Mouse (Mus musculus): ENCODE measurements around the gene Mfsd4b3.
"Not testable (repeated sequence)": the region's sequence is repeated elsewhere in the genome, so short reads cannot be mapped to it uniquely, and the experiment has no call there.

The Mfsd4b3 gene

DNA sequence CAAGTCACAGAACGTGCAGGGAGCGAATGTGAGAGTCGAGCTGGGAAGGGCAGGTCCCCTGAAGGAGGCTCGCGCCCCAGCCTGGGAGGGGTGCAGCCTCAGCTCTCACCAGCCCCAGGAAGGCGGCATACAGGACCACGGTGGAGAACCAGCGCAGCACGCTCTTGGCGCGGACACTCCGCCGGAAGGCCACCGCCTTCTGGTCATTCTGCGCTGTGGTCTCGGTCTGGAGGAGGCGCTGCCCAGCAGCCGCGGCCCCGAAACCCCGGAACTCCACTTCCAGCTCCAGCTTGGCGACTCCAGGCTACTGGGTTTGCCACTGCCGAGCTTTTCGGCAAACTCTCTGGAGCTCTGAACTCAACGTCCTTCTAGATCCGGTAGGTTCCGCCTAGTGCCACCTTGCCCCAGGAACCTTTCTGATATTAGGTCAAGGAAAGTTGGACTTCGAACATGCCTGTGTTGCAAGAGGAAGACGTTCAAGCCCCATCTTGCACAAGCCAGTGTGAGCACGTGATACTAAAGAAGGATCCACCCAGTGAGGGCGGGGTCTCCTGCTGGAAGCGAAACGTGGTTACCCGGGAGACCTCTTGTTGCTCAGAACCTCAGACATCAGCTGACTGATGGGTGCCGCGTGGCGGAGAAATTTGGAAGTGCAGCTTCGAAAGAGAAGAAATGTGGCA is at the start of gene Mfsd4b3:
Gene Mfsd4b3, minus strand, starts transcription at position 393 of the 680 bp plus-strand sequence.
- DNase-seq, result peak; percentile 89

DNA sequence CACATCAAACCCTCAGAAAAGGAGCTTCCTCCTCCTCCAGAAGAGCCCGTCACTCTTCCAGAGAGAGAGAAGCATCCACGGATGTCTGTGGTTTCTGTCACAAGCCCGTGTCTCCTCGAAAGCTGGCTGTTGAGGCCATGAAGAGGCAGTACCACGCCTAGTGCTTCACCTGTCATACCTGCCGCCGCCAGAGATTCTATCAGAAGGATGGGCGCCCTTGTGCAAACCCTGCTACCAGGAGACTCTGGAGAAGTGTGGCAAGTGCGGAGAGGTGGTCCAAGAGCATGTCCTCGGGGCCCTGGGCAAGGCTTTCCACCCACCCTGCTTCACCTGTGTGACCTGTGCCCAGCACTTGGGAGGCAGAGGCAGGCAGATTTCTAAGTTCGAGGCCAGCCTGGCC is 49.6 kb upstream of the Mfsd4b3 start:
- no peak for DNase-seq

DNA sequence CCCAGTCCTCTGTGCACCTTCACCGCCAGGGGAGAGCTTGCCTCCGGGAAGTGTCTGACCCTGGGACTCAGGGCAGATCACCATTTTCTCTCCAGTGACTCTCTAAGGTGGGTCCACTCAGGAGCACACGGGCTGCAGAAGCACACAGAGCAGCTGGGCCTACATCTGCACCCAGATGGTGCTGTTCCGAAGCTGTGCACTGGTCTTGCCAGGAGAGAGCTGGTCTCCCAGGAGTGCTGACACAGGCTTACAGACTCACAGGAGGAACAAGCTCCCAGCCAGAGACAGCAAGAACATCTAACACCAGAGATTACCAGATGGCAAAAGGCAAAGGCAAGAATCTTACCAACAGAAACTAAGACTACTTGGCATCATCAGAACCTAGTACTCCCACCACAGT is 48.9 kb upstream of the Mfsd4b3 start:
- DNase-seq, result not testable (repeated sequence)

DNA sequence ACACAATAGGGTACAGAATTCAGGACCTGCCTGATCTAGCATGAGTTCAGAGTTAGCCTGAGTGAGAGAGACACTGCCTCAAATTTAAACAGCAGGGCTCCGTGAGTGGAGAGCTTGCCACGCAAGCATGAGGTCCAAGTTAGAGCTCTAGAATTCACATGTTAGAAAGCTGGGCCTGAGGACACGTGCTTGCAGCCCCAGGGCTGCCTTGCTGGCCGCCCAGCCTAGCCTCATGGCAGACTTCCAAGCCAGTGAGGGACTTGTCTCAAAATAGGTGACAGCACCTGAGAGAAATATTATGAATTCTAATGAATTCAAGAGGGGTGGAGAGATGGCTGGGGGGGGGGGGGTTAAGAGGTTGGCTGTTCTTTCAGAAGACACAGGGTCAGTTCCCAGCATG is 48.0 kb upstream of the Mfsd4b3 start:
- no peak for DNase-seq

DNA sequence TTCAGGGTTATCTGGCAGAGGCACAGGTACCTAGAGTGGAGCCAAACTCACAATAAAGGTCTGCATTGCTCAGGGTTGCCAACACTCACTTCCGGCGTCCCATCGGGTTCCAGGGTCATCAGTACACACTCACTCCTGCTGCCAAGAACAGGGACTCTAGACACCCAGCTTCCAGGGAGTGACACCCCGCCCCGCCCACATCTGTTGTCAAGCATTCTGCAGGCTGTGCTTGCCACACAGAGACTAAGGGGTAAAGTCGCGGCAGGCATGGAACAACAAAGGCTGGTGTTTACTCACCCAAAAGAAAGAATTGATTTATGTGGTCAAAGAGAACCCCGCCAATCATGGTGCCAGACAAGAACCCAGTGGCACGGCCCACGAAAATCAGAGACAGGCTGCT is 47.0 kb upstream of the Mfsd4b3 start:
- no peak for DNase-seq

DNA sequence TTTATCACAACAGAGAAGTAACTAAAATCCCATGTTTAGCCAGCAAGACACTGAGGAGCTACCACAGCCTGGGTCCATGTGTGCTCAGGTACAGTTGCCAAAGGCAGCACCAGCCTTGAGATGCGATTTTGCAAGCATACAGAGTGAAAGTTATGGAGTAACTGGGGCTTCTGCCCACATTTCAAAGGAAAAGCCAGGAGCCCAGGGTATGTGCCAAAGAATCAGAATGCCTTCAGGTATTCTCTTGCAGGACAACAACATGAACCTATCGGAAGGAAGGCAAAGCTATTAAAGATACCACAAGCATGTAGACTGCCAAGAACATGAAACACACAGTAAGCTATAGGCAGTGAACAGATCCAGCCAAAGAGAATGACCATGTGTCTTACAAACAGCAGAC is 40.8 kb upstream of the Mfsd4b3 start:
- DNase-seq, result no peak

DNA sequence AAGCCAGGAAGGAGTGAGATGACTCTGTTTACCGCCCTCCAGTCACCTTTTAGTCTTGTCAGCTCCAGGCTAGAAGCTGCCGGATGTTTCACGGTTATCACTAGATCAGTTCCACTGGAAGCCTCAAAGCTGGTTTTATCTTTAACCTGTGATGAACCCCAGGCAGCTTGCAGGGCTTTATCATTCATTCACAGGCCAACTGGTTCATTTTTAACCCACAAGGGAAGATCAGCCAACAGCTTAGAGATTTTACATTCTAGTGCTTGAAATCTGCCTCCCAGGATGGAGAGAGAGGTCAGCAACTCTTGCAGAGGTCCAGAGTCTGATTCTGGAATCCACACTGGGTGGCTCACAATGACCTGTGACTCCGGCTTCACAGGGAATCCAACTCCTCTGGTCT is 31.2 kb upstream of the Mfsd4b3 start:
- no peak for DNase-seq

DNA sequence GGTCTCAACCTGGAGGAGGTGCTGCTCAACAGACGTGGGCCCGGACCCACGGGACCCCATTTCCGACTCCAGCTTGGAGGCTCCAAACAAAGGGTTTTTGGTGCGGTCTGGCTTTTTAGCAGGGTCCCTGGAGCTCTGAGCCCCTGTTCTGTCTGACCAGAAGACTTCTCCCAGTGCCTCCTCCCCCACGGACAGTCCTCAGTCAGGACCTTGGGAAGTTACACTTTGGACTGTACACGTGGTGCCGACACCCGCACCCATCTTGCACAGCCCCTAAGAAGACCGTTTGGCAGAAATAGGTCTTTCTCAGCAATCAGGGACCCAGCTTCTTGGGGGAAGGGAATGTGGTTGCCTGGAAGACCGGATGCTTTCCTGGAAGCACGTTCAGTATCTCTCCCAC is 26.5 kb upstream of the Mfsd4b3 start, which contains the start of gene Mfsd4b5:
Gene Mfsd4b5, minus strand, starts transcription at position 181 of the 400 bp plus-strand sequence.
- DNase-seq, result no peak

DNA sequence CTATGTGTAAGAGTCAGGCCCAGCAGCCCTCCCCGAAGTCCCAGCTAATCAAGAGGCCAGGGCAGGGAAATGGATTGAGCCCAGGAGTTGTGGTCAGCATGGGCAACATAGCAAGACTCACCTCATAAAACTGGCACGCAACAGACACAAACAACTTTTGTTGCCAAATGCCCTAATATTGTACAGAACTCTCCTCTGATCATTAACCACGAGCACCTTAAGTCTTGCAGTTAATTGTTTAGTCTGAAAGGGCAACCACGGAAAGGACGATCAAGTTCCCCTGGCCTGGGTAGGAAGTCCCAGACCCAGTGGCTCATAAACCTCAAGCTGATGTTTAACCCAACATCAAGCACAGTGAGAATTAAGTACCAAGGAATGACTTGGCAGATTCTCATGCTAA is 22.7 kb upstream of the Mfsd4b3 start:
- no peak for DNase-seq

DNA sequence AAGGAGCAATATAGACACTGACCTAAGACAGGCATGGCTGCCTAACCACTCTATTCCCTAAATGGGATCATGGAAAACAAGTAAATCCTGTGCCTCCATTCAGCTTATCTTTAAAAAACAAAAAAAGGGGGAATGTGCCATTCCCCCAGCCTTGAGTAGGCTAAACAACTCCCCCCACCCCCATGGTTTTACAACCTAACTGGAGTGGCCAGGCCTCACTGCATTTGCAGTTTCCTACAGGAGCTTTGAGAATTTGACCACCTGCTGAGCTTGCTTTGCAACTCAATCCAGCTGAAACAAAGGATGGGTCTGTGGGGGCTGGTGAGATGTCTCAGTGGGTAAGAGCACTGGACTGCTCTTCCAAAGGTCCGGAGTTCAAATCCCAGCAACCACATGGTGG is 18.3 kb upstream of the Mfsd4b3 start:
- no peak for DNase-seq

DNA sequence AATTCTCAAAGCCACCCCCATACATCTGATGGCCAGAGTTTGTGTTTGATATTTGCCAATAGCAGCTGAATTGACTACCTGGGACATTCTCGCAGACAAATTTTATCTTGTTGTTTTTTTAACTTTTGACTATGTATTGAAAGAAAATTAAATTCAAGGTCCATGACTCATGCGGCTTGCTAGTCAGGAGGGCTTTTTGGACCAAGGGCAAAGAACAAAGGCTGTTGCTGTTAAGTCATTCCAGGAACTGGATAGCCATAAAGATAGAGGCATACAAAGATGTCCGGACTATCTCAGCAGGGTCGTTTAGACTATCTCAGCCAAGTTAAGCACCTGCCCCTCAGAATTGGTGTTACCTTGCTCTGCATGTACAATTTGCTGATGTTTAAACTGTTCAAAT is 17.4 kb upstream of the Mfsd4b3 start:
- no peak for DNase-seq

DNA sequence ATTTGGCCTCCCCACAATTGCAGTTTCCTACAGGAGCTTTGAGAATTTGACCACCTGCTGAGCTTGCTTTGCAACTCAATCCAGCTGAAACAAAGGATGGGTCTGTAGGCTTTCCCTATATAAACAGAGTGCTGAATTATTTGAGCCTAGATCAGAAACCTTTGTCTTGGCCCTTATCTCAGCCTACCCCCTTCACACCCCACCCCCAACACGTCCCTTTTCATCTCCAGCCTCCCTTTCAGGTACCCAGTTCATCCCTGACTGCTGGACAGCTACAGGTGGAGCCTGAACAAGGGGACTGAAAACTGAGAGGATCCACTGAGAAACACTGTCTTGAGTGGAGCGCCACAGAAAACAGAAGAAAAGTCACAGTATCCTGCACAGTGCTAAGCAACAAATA is 15.8 kb upstream of the Mfsd4b3 start:
- no peak for DNase-seq

DNA sequence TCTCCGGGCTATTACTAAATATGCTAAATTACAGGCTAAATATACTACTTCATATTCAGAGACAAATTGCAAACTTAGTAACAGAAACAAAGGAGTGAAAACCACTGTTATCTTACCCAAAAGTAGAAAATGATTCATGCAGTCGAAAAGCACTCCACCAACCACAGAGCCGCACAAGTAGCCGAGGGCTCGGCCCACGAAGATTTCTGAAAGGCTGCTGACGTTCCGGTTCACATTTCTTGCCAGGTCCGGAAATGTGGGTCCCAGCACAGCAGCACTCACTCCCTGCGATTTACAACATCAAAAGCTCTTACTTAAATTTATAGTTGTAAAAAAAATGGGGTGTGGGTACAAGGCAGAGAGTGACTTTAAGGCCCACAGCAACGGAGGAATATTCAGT is 15.0 kb upstream of the Mfsd4b3 start:
- peak; percentile 2 for DNase-seq

DNA sequence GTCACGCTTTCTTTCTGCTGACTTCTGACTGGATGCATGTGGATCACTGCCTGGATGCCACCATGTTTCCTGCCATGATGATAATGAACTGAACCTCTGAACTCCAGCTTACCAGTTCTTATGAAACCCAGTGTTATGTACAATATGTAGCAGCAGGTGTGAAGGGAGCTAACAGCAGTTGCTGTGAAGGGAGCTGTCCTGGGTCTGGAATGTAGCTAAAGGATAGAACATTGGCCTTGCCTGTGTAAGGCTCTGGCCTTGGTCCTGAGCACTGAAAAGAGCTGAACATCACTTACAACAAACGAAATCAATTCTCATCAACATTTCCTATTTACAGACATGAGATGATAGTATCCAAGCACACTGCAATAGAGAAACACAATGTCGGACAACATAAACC is 7.6 kb upstream of the Mfsd4b3 start:
- DNase-seq, result no peak

DNA sequence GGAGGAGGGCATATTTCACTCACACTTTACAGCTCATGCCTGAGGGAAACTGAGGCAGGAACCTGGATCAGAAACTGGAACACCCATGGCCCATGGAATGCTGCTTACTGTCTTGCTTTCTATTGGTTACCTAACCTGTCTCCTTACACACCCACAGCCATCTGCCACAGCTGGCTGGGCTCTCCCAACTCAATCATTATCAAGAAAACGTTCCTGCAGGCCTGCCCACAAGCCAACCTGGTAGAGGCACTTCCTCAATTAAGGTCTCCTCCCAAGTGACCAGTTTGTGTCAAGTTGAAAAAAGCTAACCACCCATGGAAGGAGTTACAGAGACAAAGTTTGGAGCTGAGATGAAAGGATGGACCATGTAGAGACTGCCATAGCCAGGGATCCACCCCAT is 2.0 kb upstream of the Mfsd4b3 start:
- no peak for DNase-seq

DNA sequence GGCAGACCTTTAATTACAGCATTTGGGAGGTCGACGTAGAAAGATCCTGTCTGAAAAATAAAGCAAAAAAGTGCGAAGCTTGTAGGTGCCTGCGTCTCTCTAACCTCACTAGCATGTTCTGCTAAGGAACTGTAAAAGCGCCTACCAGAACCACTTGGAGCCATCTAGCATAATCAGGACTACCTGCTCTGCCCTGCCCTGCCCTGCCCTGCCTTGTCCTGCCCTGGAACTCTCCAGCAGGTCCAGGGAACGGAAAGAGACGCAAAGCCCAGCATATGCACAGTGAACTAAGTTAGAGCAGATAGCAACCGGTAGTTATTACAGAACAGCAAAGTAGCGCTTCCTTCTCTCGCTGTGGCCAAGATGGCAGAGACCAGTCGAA is 479 bp upstream of the Mfsd4b3 start:
- DNase-seq, result no peak

DNA sequence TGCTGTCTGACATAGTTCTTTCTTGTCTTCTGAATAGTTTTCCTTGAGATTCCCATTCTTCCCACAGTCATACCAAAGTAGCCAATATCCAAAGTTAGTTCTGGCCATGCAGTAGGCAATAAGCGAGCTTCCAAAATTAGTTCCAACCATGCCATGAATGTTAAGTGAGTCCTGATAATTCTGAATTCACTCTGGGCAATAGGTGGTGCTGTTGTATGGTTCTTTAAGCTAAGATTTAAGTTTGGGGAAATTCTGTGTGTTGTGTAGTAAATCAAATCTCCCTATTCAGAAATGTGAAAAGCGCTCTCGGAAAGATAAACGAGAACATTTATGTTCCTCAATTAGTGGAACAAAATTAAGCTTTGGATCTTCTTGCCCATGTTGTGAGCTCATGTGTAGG is 1.7 kb downstream of the Mfsd4b3 start:
- DNase-seq, result peak; percentile 13

DNA sequence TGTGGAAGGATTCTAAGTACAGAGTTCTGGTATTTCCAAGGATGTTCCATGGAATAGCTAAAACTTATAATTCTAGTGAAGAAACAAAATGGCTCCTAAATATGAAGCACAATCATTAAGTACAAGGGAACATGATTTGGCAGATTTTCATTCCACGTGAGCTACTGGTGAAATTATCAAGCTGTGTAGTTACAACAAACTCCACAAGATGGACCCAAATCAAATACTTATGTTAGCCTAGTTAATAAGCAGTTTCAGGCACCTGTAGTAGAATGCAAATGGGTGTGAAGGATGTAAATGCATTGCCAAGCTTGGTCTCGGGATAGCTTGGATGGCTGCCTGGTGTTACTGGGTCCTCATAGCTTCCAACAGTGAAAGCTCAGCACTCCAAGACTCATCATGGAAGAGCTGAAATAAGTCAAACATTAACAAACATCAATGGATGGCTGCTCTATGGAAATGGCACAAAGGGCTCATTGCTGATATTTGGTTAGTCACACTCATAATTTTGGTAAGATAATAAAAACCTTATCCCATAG is 3.5 kb downstream of the Mfsd4b3 start:
- no peak for DNase-seq

DNA sequence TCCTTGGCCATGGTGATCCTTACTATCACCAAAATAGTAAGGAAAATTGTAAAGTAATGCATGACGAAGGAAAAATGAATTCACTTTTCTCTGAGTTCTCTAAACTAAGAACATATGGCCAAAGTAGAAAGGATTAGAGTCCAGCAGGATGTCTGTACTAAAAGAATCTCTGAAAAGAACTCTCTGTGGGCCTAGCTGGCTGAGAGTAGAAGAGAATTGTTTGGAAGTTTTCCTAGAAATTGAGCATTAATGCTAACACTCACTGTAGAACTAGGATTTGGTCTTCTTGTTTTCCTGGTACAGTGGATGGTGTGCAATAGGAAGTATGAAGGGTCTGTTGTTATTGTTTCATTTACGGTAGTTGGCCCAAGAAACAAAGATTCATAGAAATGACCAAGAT is 4.8 kb downstream of the Mfsd4b3 start:
- DNase-seq, result no peak

DNA sequence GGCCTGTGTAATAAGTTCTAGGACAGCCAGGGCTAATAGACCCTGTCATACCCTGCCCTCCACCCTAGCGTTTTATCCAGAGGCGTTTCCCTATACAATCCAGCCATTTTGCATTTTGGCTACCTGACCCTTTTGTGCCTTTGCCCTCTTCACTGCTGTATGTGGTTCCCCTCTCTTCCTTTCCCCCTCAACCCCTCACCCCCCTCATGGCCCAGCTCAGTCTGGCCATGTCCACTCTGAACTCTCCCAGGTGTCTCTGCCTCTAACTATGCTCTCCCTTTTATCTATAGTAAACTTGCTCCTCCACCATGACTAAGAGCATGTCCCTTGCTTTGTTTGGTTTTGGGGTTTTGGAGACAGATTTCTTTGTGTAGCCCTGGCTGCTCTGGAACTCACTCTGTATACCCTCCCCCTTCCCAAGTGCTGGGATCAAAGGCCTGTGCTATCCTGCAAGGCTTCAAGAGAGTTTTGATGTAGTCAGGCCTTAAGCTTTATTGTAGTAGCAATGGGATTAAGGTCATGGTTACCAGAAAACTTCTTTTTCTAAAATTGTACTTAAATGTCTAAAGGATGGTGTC is 10.5 kb downstream of the Mfsd4b3 start:
- DNase-seq, result no peak

DNA sequence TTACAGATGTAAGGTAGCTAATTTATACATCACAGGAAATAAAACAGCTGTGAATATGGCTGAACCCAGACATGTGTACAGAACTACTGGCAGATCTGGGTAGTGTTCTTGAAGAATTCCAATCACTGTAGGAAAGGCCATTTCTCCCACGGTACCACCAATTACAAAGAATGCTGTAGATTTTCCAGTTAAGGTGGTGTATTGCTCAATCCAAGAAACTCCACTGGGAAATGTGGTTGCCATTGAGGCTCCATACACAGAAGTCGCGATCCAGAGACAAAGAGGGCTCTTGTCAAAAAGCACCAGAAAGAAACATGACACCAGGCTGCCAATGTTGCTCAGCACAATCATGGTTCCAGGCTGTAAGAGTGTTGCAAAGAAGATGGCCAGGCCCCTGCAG is 12.8 kb downstream of the Mfsd4b3 start:
- not testable (repeated sequence) for DNase-seq

DNA sequence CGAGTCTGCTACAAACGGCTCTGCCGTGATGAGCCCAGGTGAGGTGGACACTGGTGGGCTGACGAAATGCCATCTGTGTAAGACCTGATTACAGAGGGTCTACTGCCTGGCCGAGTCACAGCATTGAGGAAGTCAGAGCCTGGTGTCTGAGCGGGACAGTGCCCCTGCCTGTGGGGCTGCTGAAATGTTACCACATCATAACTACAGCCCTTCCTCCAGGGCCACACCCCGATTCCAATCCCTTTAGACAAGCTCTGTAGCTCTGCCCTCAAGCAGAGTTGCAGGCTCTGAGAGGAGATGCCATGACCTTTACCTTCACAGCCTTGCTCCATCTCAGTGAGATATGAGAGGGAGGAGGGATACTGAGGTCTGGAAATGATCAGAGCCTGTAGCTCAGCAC is 23.4 kb downstream of the Mfsd4b3 start:
- DNase-seq, result no peak

DNA sequence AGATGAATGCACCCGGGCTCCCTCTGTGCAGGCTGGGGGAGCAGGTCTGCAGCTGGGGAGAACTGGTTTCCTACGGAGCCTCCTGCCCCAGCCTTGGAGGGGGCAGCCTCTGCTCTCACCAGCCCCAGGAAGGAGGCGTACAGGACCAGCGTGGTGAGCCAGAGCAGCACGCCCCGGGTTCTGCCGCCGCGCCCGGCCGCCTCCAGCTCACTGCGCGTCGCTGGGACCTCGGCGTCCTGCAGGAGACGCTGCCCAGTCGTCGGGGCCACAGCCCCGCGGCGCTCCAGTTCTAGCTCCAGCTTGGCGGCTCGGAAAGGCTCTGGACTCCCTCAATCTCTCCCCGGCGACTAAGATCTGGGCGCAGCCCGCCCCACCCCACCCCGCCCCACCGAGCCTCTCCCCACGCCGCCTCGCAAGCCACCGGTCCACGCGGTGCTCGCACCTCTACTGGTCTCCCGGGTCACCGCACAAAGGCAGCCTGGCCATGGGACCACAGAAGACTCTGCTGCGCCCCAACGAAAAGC is 33.3 kb downstream of the Mfsd4b3 start, which contains the start of gene Mfsd4b2:
Gene Mfsd4b2, minus strand, starts transcription at position 308 of the 524 bp plus-strand sequence.
- DNase-seq, result no peak

DNA sequence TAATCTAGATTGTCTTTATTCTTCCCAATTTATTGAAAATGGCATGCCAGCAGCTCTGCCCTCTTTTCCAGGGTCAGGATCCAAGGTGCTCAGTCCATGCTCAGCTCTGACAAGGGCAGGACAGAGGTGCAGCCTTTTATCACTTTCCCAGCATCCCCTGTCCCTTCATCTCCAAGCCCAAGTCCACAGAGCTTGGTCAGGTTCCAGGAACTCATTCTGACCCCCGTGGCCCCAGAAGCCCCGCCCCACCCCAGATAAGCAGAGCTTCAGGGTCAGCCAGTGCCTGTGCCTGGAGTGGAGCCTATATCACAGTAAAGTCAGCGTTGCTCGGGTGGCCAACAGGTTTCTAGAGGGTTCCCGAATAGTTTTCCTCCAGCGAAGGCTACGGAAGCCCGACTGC is 35.4 kb downstream of the Mfsd4b3 start:
- not testable (repeated sequence) for DNase-seq
